Mouse (Mus musculus): ENCODE measurements at regions not wholly inside any gene's neighbourhood (a gene's known extent, or its start where the extent isn't known, plus 50 kb on each side); places are given as distances from the start of the nearest gene placed in this dataset.
A peak's percentile ranks its signal among the peaks of the same experiment; 100 is the strongest.

GRCm38 (mm10) chr13:60098394-60098793, 78.8 kb downstream of the Gas1 start:
- Histone ChIP-seq H3K27ac (ENCODE audit: insufficient read depth, low read length) (peak overlapping the region; percentile 76; the same call in 1 of the 2 replicates), H3K4me3 (ENCODE audit: insufficient read depth, low read length) (no peak overlapping the region), H3K4me1 (ENCODE audit: control insufficient read depth, insufficient read depth, low read length) (peaks cover 5% of the 10 kb centered on the region; the same call in 1 of the 2 replicates)
- TF ChIP-seq POLR2A (IDR thresholded peaks at IDR 0.05; ENCODE audit: low read depth, low read length): no peak
- TF ChIP-seq CTCF (IDR thresholded peaks at IDR 0.05; ENCODE audit: borderline replicate concordance, insufficient read depth, low read length): no peak

- H3K4me3 ChIP-seq (ENCODE audit: insufficient read depth, low read length): no peak overlapping the region
- TF ChIP-seq CTCF (IDR thresholded peaks at IDR 0.05; ENCODE audit: borderline replicate concordance, insufficient read depth, low read length): no peak
- TF ChIP-seq POLR2A (IDR thresholded peaks at IDR 0.05; ENCODE audit: low read depth, low read length): no peak; the same call in 1 of the 2 replicates
- H3K4me1 ChIP-seq (ENCODE audit: control insufficient read depth, insufficient read depth, low read length): peaks cover 5% of the 10 kb centered on the region; the same call in 1 of the 2 replicates
- H3K27ac ChIP-seq (ENCODE audit: insufficient read depth, low read length): peak overlapping the region; percentile 76
Observed at GRCm38 (mm10) chr13:60097776-60098175, 79.4 kb downstream of the Gas1 start.

GRCm38 (mm10) chr13:60086657-60087056, 90.5 kb downstream of the Gas1 start:
- no peaks in the 10 kb centered on the region for H3K4me1 ChIP-seq (ENCODE audit: control insufficient read depth, insufficient read depth, low read length)
- TF ChIP-seq POLR2A (IDR thresholded peaks at IDR 0.05; ENCODE audit: low read depth, low read length): no peak
- no peak for TF ChIP-seq CTCF (IDR thresholded peaks at IDR 0.05; ENCODE audit: borderline replicate concordance, insufficient read depth, low read length)
- no peak overlapping the region for H3K4me3 ChIP-seq (ENCODE audit: insufficient read depth, low read length)
- no peak overlapping the region for H3K27ac ChIP-seq (ENCODE audit: insufficient read depth, low read length)

- Histone ChIP-seq H3K27ac (ENCODE audit: insufficient read depth, low read length) (no peak overlapping the region), H3K4me3 (ENCODE audit: insufficient read depth, low read length) (no peak overlapping the region), H3K4me1 (ENCODE audit: control insufficient read depth, insufficient read depth, low read length) (no peaks in the 10 kb centered on the region)
- TF ChIP-seq CTCF (IDR thresholded peaks at IDR 0.05; ENCODE audit: borderline replicate concordance, insufficient read depth, low read length) (no peak), POLR2A (IDR thresholded peaks at IDR 0.05; ENCODE audit: low read depth, low read length) (no peak)
Observed at GRCm38 (mm10) chr13:60084975-60085374, 92.2 kb downstream of the Gas1 start.

GRCm38 (mm10) chr13:60084290-60084689, 92.9 kb downstream of the Gas1 start:
- no peak overlapping the region for H3K27ac ChIP-seq (ENCODE audit: insufficient read depth, low read length)
- H3K4me3 ChIP-seq (ENCODE audit: insufficient read depth, low read length): no peak overlapping the region
- TF ChIP-seq POLR2A (IDR thresholded peaks at IDR 0.05; ENCODE audit: low read depth, low read length): no peak
- no peak for TF ChIP-seq CTCF (IDR thresholded peaks at IDR 0.05; ENCODE audit: borderline replicate concordance, insufficient read depth, low read length)
- H3K4me1 ChIP-seq (ENCODE audit: control insufficient read depth, insufficient read depth, low read length): no peaks in the 10 kb centered on the region

- H3K4me1 ChIP-seq (ENCODE audit: control insufficient read depth, insufficient read depth, low read length): no peaks in the 10 kb centered on the region
- TF ChIP-seq CTCF (IDR thresholded peaks at IDR 0.05; ENCODE audit: borderline replicate concordance, insufficient read depth, low read length): no peak
- TF ChIP-seq POLR2A (IDR thresholded peaks at IDR 0.05; ENCODE audit: low read depth, low read length): no peak
- no peak overlapping the region for H3K27ac ChIP-seq (ENCODE audit: insufficient read depth, low read length)
- H3K4me3 ChIP-seq (ENCODE audit: insufficient read depth, low read length): no peak overlapping the region
Observed at GRCm38 (mm10) chr13:60080113-60080512, 97.1 kb downstream of the Gas1 start.

- no peak overlapping the region for H3K4me3 ChIP-seq (ENCODE audit: insufficient read depth, low read length)
- H3K4me1 ChIP-seq (ENCODE audit: control insufficient read depth, insufficient read depth, low read length): no peaks in the 10 kb centered on the region
- TF ChIP-seq CTCF (IDR thresholded peaks at IDR 0.05; ENCODE audit: borderline replicate concordance, insufficient read depth, low read length) (no peak), POLR2A (IDR thresholded peaks at IDR 0.05; ENCODE audit: low read depth, low read length) (no peak)
- no peak overlapping the region for H3K27ac ChIP-seq (ENCODE audit: insufficient read depth, low read length)
Observed at GRCm38 (mm10) chr13:60078331-60079050, 98.7 kb downstream of the Gas1 start.

GRCm38 (mm10) chr13:60076147-60076800, 100.9 kb downstream of the Gas1 start:
- H3K27ac ChIP-seq (ENCODE audit: insufficient read depth, low read length): no peak overlapping the region
- TF ChIP-seq POLR2A (IDR thresholded peaks at IDR 0.05; ENCODE audit: low read depth, low read length) (no peak), CTCF (IDR thresholded peaks at IDR 0.05; ENCODE audit: borderline replicate concordance, insufficient read depth, low read length) (no peak)
- no peak overlapping the region for H3K4me3 ChIP-seq (ENCODE audit: insufficient read depth, low read length)
- H3K4me1 ChIP-seq (ENCODE audit: control insufficient read depth, insufficient read depth, low read length): no peaks in the 10 kb centered on the region

- no peak overlapping the region for H3K27ac ChIP-seq (ENCODE audit: insufficient read depth, low read length)
- no peak overlapping the region for H3K4me3 ChIP-seq (ENCODE audit: insufficient read depth, low read length)
- peaks cover 3% of the 10 kb centered on the region; the same call in 1 of the 2 replicates for H3K4me1 ChIP-seq (ENCODE audit: control insufficient read depth, insufficient read depth, low read length)
- TF ChIP-seq POLR2A (IDR thresholded peaks at IDR 0.05; ENCODE audit: low read depth, low read length): no peak
- TF ChIP-seq CTCF (IDR thresholded peaks at IDR 0.05; ENCODE audit: borderline replicate concordance, insufficient read depth, low read length): no peak
Observed at GRCm38 (mm10) chr13:60071595-60071994, 105.6 kb downstream of the Gas1 start.

- H3K4me3 ChIP-seq (ENCODE audit: insufficient read depth, low read length): no peak overlapping the region
- peak overlapping the region; percentile 53 for H3K27ac ChIP-seq (ENCODE audit: insufficient read depth, low read length)
- no peak for TF ChIP-seq POLR2A (IDR thresholded peaks at IDR 0.05; ENCODE audit: low read depth, low read length)
- TF ChIP-seq CTCF (IDR thresholded peaks at IDR 0.05; ENCODE audit: borderline replicate concordance, insufficient read depth, low read length): peak; percentile 22; the same call in 1 of the 2 replicates
- peaks cover 3% of the 10 kb centered on the region; the same call in 1 of the 2 replicates for H3K4me1 ChIP-seq (ENCODE audit: control insufficient read depth, insufficient read depth, low read length)
Observed at GRCm38 (mm10) chr13:60069196-60069595, 108.0 kb downstream of the Gas1 start.
